Mouse (Mus musculus) liver, embryonic 16.5 days (tissue): Measurements from ENCODE around the gene Gm47791. TPM values are rescaled to one million over a fixed set of nuclear protein-coding genes. Genes with fewer than 3 reads are reported as not detected.

Source experiments
- polyA plus RNA-seq: library from polyadenylated mRNA; unstranded; fragments of >200 nt; fragmentation: Nextera tagmentation; extraction: Ambion mirVana; gene quantifications from 2 replicates; pipeline ENCODE4 v1.2.1, GENCODE M21; 2015

The Gm47791 gene
- polyA plus RNA-seq, 1 experiment from 2014 or later, result not detected

Other genes starting within 250 kb of the Gm47791 start
- gene Col4a4, start 184.4 kb downstream of the Gm47791 start, polyA plus RNA-seq, result 0.16 and 0.18 TPM in 2 replicates
- gene Col4a3, start 184.3 kb downstream of the Gm47791 start, polyA plus RNA-seq, result 0.38 and 0.40 TPM in 2 replicates
- 156 and 164 TPM in 2 replicates for gene Mff, start 46.4 kb downstream of the Gm47791 start, polyA plus RNA-seq
- 1.2 TPM in 1 of 2 replicates, not detected in the other for gene Tm4sf20, start 2.8 kb downstream of the Gm47791 start, polyA plus RNA-seq
- 39.0 and 44.7 TPM in 2 replicates for gene Agfg1, start 68.2 kb upstream of the Gm47791 start, polyA plus RNA-seq
- 0.11 TPM in 1 of 2 replicates, not detected in the other for gene A030005L19Rik, start 142.1 kb upstream of the Gm47791 start, polyA plus RNA-seq
- gene A030014E15Rik, start 153.7 kb upstream of the Gm47791 start, polyA plus RNA-seq, result not detected in 2 replicates
- not detected in 2 replicates for gene Gm6217, start 160.2 kb upstream of the Gm47791 start, polyA plus RNA-seq
- not detected in 2 replicates for gene A030003K21Rik, start 172.1 kb upstream of the Gm47791 start, polyA plus RNA-seq
- not detected in 2 replicates for gene Gm7544, start 184.8 kb upstream of the Gm47791 start, polyA plus RNA-seq
- gene Gm47955, start 189.0 kb upstream of the Gm47791 start, polyA plus RNA-seq, result not detected in 2 replicates
- gene Gm47959, start 229.3 kb upstream of the Gm47791 start, polyA plus RNA-seq, result not detected in 2 replicates